33 mouse cellular contexts compared by ENCODE assay signal in genomic region chr14:8306884-8307283, GRCm38 (mm10). TPM values are rescaled to one million over a fixed set of nuclear protein-coding genes. Genes with fewer than 3 reads are reported as not detected.
A peak's percentile ranks its signal among the peaks of the same experiment; 100 is the strongest.
DNase-seq lines count a peak whose midpoint lies in the region; ATAC-seq and TF ChIP-seq lines count a peak whose summit lies in the region.
"Had no signal": no experiment of that assay in that cellular context is flagged by ENCODE, and none has a peak within 500 bp of the region (broad histone marks: within the 10 kb centered on the region; RNA-seq: fewer than 3 reads in every experiment).

No protein-coding gene starts in this region.

- DNase-seq in forebrain, embryonic 11.5 days (ENCODE audit: low spot score) = peak; percentile 21
- no peak for DNase-seq in forebrain, postnatal 0 days
- DNase-seq in layer of hippocampus, adult 2 months (ENCODE audit: low spot score in 2 of 2) = no peak
- DNase-seq in layer of hippocampus, adult 11-12 months (ENCODE audit: low spot score) = no peak
- DNase-seq in NIH3T3 (ENCODE audit: low read depth) = peak; percentile 17
- DNase-seq in spleen, adult 12 weeks (ENCODE audit: low spot score) = no peak
- DNase-seq in cerebellum, adult 18-20 months = no peak
- DNase-seq: adrenal gland, adult 8-10 months; adrenal gland, postnatal 25 days; cerebellum, adult 11-12 months; cerebellum, adult 9-10 months; cerebellum, postnatal 14 days; embryo, embryonic 11 days; gastrocnemius, postnatal 25 days; heart, adult 18-20 months had no signal

- H3K9ac ChIP-seq in forebrain, embryonic 11.5 days (ENCODE audit: low read length) = no peak overlapping the region
- H3K9ac ChIP-seq in forebrain, postnatal 0 days = no peak overlapping the region
- H3K9ac ChIP-seq: embryonic facial prominence, embryonic 13.5 days; hindbrain, embryonic 12.5 days; hindbrain, embryonic 15.5 days had no signal

- no peak for ATAC-seq in forebrain, embryonic 11.5 days (replicated peaks; ENCODE audit: low FRiP score)
- no peak for ATAC-seq in forebrain, postnatal 0 days
- ATAC-seq: activated CD4-positive, CD25-positive, alpha-beta regulatory T cell, adult 4 months; CD4-positive, CD25-positive, alpha-beta regulatory T cell, adult 4 months; forebrain, embryonic 14.5 days; intestine, postnatal 0 days had no signal

- no peaks in the 10 kb centered on the region for H3K9me3 ChIP-seq in forebrain, embryonic 11.5 days (ENCODE audit: control insufficient read depth, low read length)
- H3K9me3 ChIP-seq in forebrain, postnatal 0 days (ENCODE audit: low read length) = no peaks in the 10 kb centered on the region
- H3K9me3 ChIP-seq: embryonic facial prominence, embryonic 10.5 days; embryonic facial prominence, embryonic 13.5 days; forebrain, embryonic 10.5 days; hindbrain, embryonic 12.5 days; hindbrain, embryonic 15.5 days had no signal

- H3K27ac ChIP-seq in forebrain, embryonic 11.5 days (ENCODE audit: low read depth, low read length) = no peak overlapping the region
- H3K27ac ChIP-seq in forebrain, postnatal 0 days (ENCODE audit: low read depth, low read length) = no peak overlapping the region
- H3K27ac ChIP-seq in layer of hippocampus, adult 2 months = peak overlapping the region; percentile 89
- H3K27ac ChIP-seq in olfactory bulb, adult 2 months (ENCODE audit: insufficient read depth, low read depth, low read length) = no peak overlapping the region
- H3K27ac ChIP-seq: embryonic facial prominence, embryonic 10.5 days; embryonic facial prominence, embryonic 13.5 days; forebrain, embryonic 10.5 days; hindbrain, embryonic 12.5 days; hindbrain, embryonic 15.5 days had no signal

- WGBS in forebrain, embryonic 11.5 days = 83% methylated on average over 6 of the region's 6 CpGs
- 88% methylated on average over 6 of the region's 6 CpGs for WGBS in forebrain, postnatal 0 days
- 63% methylated on average over 6 of the region's 6 CpGs for WGBS in olfactory bulb, adult 2 months

- TF ChIP-seq CTCF in forebrain, postnatal 0 days (IDR thresholded peaks at IDR 0.05; ENCODE audit: low read depth) = no peak
- TF ChIP-seq CTCF in layer of hippocampus, adult 2 months (conservative IDR thresholded peaks at IDR 0.05) = no peak
- no peak for TF ChIP-seq CTCF in olfactory bulb, adult 2 months (IDR thresholded peaks at IDR 0.05; ENCODE audit: insufficient read depth, low read depth, low read length)

- TF ChIP-seq POLR2A in olfactory bulb, adult 2 months (IDR thresholded peaks at IDR 0.05; ENCODE audit: insufficient read depth, low read depth, low read length) = no peak

- H3K36me3 ChIP-seq in forebrain, embryonic 11.5 days (ENCODE audit: control insufficient read depth, insufficient read depth, low read length) = no peaks in the 10 kb centered on the region
- no peaks in the 10 kb centered on the region for H3K36me3 ChIP-seq in forebrain, postnatal 0 days (ENCODE audit: insufficient read depth)
- H3K36me3 ChIP-seq: embryonic facial prominence, embryonic 10.5 days; embryonic facial prominence, embryonic 13.5 days; forebrain, embryonic 10.5 days; hindbrain, embryonic 12.5 days; hindbrain, embryonic 15.5 days had no signal

- no peak overlapping the region for H3K4me3 ChIP-seq in forebrain, embryonic 11.5 days (ENCODE audit: low read depth, low read length)
- no peak overlapping the region for H3K4me3 ChIP-seq in forebrain, postnatal 0 days (ENCODE audit: low read depth, low read length)
- H3K4me3 ChIP-seq in layer of hippocampus, adult 2 months = peak overlapping the region; percentile 58
- peak overlapping the region; percentile 4; the same call in 1 of the 2 replicates for H3K4me3 ChIP-seq in olfactory bulb, adult 2 months (ENCODE audit: insufficient read depth, low read depth, low read length)
- H3K4me3 ChIP-seq: embryonic facial prominence, embryonic 10.5 days; embryonic facial prominence, embryonic 13.5 days; erythroblast, embryonic 14.5 days; forebrain, embryonic 10.5 days; hindbrain, embryonic 12.5 days; hindbrain, embryonic 15.5 days had no signal

- H3K4me1 ChIP-seq in forebrain, embryonic 11.5 days (replicated peaks; ENCODE audit: control insufficient read depth, insufficient read depth, low read length) = 0 out of 2 replicates have a peak, but pooled peaks cover 3% of the 10 kb centered on the region
- H3K4me1 ChIP-seq in forebrain, postnatal 0 days (ENCODE audit: insufficient read depth) = no peaks in the 10 kb centered on the region
- 0 out of 2 replicates have a peak, but pooled peaks cover 2% of the 10 kb centered on the region for H3K4me1 ChIP-seq in olfactory bulb, adult 2 months (ENCODE audit: control insufficient read depth, insufficient read depth, low read length)

- H3K4me2 ChIP-seq in forebrain, embryonic 11.5 days (ENCODE audit: low read depth, low read length, severe bottlenecking) = no peak overlapping the region
- H3K4me2 ChIP-seq in forebrain, postnatal 0 days (ENCODE audit: low read depth) = no peak overlapping the region
- H3K4me2 ChIP-seq: embryonic facial prominence, embryonic 13.5 days; heart, embryonic 11.5 days; hindbrain, embryonic 12.5 days; hindbrain, embryonic 15.5 days had no signal

- H3K27me3 ChIP-seq in forebrain, embryonic 11.5 days (ENCODE audit: control insufficient read depth, insufficient read depth, low read length) = no peaks in the 10 kb centered on the region
- H3K27me3 ChIP-seq in forebrain, postnatal 0 days (ENCODE audit: insufficient read depth, low read length) = no peaks in the 10 kb centered on the region
- H3K27me3 ChIP-seq: embryonic facial prominence, embryonic 13.5 days had no signal

RNA-seq across cellular contexts. Expression of gene Fam107a, which starts 10.9 kb away (rescaled TPM):
- 0.29 and 0.49 TPM in 2 replicates for polyA plus RNA-seq in forebrain, embryonic 11.5 days (2014; fragmentation: Nextera tagmentation; extraction: Ambion mirVana)
- 15.5 and 23.5 TPM in 2 replicates for total RNA-seq in forebrain, postnatal 0 days (2014; rRNA removed)
- 2.0 and 2.8 TPM in 2 replicates for polyA plus RNA-seq in forebrain, postnatal 0 days (2015; fragmentation: Nextera tagmentation; extraction: Ambion mirVana)
- 100 to 1,000 TPM; 275 to 282 TPM for total RNA-seq in layer of hippocampus, adult 2 months (2021)
- polyA plus RNA-seq in olfactory bulb, adult 2 months (2012; ENCODE audit: insufficient read depth, insufficient read length, low replicate concordance, missing spikeins) = 155 TPM in 1 of 2 replicates, not detected in the other
- total RNA-seq: hematopoietic stem cell, adult 5-6 weeks; MEL had no signal
- polyA plus RNA-seq: activated CD4-positive, CD25-positive, alpha-beta regulatory T cell, adult 4 months; C2C12; CD4-positive, CD25-positive, alpha-beta regulatory T cell, adult 4 months; erythroblast, embryonic 14.5 days had no signal

RNA-seq across cellular contexts. Expression of gene Acox2, which starts 47.7 kb away (rescaled TPM):
- polyA plus RNA-seq in forebrain, embryonic 11.5 days (2014; fragmentation: Nextera tagmentation; extraction: Ambion mirVana) = not detected in 2 replicates
- 0.14 TPM in 1 of 2 replicates, not detected in the other for total RNA-seq in forebrain, postnatal 0 days (2014; rRNA removed)
- polyA plus RNA-seq in forebrain, postnatal 0 days (2015; fragmentation: Nextera tagmentation; extraction: Ambion mirVana) = 0.31 and 0.59 TPM in 2 replicates
- total RNA-seq in layer of hippocampus, adult 2 months (2021) = not detected
- not detected in 2 replicates for polyA plus RNA-seq in olfactory bulb, adult 2 months (2012; ENCODE audit: insufficient read depth, insufficient read length, low replicate concordance, missing spikeins)
- total RNA-seq: hematopoietic stem cell, adult 5-6 weeks; MEL had no signal
- polyA plus RNA-seq: activated CD4-positive, CD25-positive, alpha-beta regulatory T cell, adult 4 months; brain, embryonic 14.5 days; C2C12; CD4-positive, CD25-positive, alpha-beta regulatory T cell, adult 4 months; embryonic facial prominence, embryonic 10.5 days; embryonic facial prominence, embryonic 13.5 days; erythroblast, embryonic 14.5 days; forebrain, embryonic 10.5 days; forebrain, embryonic 14.5 days; heart, embryonic 14.5 days; heart, postnatal 0 days had no signal

Comparison
In these comparisons a context has a peak if more than half of its experiments do, and no peak if none do; other contexts are left out.
1. DNase-seq: peak in forebrain, embryonic 11.5 days (single experiment) and NIH3T3 (single experiment); none in forebrain, postnatal 0 days (single experiment), layer of hippocampus, adult 2 months (0 of 2), layer of hippocampus, adult 11-12 months (single experiment), spleen, adult 12 weeks (single experiment) and cerebellum, adult 18-20 months (0 of 2).
2. H3K4me3 ChIP-seq: peak in layer of hippocampus, adult 2 months (single experiment) and olfactory bulb, adult 2 months (single experiment); none in forebrain, embryonic 11.5 days (single experiment) and forebrain, postnatal 0 days (single experiment).